Mouse (Mus musculus) thymus, postnatal 10 days (tissue): ENCODE results near the gene Sun1.

ENCODE experiments used
- DNase-seq, 2 experiments: peaks; one replicate each; pipeline ENCODE4 v3.0.0; 2021; ENCODE audit warnings: low spot score in 2 of 2

Sun1 gene

DNA sequence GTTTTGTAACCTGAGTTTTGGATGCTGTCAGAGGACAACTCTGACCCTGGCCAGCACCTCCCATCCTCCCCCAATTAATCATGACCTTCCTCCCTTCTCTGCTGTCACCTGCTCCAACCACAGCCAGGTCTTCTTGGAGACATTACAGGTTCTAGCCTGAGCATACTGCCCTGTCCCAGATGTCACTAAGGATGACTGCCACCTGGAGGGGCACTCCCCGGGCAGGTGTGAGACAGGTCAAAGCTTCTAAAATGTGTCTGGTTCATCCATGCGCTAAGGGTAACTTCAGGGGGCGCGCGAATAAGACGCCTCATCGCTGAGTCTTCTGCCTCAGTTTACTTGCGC, 51.3 kb downstream of the Sun1 start:
- no peak for DNase-seq

DNA sequence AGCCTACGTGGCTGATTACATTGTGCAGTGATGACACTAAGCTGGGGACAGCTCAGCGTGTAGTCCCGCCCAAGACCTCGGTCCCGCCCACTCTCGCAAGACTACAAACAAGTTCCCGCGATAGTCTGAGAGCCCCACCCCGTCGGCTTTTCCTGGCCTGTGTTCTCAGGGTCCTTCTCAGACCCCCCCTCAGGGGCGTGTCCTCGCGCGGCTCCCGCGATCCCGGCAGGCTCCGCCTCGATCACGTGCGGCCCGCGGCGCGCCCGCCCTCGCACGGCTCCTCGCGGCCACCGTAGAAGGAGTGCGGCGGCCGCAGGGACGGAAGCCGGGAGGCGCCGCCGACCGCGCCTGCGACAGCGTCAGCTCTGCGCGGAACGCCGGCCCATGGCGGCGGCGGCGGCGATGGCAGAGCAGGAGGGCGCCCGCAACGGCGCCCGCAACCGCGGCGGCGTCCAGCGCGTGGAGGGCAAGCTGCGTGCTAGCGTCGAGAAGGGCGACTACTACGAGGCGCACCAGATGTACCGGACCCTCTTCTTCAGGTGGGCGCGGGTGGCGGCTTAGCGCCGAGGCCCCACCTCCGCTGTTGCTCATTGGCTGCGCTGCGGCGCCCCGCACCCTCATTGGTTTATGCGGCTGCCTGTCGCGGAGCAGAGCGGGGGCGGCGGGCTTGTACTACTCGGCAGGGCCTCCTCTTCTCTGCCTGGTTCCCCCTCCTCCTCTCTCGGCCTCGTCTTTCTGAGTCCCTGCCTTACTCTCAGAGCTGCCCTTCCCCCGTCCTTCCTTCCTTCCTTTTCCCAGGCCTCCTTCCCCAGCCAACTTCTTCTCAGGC, 51.9 kb downstream of the Sun1 start, which contains the start of gene Get4:
TSS of gene Get4 (plus strand) at position 244 of the 829 bp plus-strand sequence.
- peak; percentile 99 to 100 for DNase-seq

DNA sequence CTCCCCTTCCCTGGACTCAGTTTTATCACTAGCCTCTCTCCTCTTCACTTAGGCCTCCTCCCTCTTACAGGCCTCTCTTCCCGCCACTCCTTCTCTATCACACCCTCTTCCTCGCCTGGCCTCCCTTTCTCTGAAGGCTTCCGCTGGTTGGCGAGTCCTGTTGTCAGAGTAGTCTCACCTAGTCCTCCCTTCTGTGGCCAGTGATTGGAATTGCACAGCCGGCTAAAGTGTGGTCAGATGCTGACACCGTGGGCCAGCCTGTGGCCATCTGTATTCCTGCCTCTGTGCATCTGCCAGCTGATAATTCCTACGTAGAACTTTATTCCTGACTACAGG, 52.4 kb downstream of the Sun1 start:
- DNase-seq: peak in 1 of 2 experiments; percentile 35

- DNase-seq: peak in 1 of 2 experiments; percentile 12
Observed at GRCm38 (mm10) chr5:139253301-139253741, 52.9 kb downstream of the Sun1 start.

GRCm38 (mm10) chr5:139254938-139255337, 54.5 kb downstream of the Sun1 start:
- DNase-seq: no peak

- no peak for DNase-seq
Observed at GRCm38 (mm10) chr5:139255777-139256176, 55.3 kb downstream of the Sun1 start.

DNA sequence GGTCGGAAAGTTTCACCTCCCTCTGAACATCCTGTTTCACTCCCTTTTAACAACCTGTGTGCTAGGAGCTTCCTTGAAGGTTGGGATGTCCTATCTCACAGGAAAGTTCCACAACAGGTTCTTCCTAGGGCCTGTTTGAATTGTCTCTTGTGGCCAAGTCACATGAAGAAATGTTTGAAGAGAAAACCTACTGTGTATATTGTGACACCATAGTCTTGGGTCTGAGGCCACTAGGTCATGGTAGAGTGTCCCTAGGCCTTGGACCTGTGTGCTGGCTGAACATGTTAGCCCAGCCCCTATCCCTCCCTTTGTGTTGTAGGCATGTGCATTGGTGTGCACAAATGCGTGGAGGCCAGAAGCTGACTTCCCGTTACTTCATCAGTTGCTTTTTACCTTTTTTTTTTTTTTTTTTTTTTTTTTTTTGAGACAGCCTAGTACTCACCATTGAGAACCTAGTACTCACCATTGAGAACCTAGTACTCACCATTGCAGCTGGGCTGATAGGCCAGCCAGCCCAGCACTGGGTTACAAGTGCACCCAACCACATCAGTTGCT, 55.9 kb downstream of the Sun1 start:
- DNase-seq: no peak

- DNase-seq: no peak
Observed at GRCm38 (mm10) chr5:139257265-139257664, 56.8 kb downstream of the Sun1 start.

DNA sequence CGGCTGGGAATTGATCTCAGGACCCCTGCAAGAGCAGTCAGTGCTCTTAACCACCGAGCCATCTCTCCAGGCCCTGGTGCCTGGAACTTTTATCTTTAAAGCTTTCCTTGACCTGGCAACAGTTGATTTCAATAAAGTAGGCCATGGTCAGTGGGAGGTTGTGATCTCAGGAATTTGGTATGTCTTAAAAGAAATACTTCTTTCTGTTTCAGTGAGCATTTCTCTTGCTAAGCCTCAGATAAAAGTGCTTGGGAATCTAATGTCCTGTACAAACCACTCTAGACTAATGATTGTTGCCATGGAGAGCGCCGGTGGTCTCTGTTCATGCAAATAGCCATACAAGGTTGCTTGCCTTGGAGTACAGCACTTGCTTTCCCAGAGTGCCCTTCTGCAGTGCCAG, 57.4 kb downstream of the Sun1 start:
- DNase-seq: no peak

- no peak for DNase-seq
Observed at GRCm38 (mm10) chr5:139258371-139259035, 58.1 kb downstream of the Sun1 start.

- no peak for DNase-seq
Observed at GRCm38 (mm10) chr5:139259853-139260252, 59.4 kb downstream of the Sun1 start.

DNA sequence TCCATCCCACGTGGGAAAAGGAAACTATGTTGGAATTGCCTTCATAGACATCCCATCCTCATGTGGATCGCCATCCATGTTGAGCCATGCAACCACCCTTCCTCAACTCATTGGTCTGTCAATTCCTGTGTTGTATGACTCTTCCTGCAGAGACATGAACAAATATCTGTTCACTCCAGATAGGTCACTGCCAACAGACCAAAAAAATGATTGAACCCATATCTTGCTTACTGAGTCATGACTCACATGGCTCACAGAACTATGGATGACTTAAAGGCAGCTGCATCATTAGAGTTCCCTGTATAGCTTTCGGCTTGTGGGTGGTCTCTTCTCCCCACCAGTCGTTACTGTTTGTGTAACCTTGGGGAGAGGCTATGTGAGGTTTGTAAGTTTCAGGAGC, 61.0 kb downstream of the Sun1 start:
- no peak for DNase-seq

DNA sequence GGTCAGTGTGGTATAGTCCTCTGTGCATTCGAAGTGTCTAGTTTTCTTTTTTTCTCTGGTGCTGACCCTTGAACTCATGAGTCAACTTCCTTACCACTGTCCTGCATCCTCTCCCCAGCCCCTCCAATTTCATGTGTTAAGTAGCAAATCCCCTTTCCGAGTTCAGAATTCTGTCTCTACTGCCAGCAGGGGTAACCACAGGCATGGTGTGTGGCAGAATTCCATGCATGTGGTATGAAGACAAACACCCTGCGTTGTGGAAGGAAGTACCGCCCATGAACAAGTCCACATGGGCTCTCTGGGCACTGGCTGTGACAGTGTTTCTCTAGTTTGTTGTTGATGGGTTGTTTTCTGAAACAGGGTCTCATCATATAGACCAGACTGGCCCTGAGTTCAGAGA, 67.2 kb downstream of the Sun1 start:
- DNase-seq: no peak

DNA sequence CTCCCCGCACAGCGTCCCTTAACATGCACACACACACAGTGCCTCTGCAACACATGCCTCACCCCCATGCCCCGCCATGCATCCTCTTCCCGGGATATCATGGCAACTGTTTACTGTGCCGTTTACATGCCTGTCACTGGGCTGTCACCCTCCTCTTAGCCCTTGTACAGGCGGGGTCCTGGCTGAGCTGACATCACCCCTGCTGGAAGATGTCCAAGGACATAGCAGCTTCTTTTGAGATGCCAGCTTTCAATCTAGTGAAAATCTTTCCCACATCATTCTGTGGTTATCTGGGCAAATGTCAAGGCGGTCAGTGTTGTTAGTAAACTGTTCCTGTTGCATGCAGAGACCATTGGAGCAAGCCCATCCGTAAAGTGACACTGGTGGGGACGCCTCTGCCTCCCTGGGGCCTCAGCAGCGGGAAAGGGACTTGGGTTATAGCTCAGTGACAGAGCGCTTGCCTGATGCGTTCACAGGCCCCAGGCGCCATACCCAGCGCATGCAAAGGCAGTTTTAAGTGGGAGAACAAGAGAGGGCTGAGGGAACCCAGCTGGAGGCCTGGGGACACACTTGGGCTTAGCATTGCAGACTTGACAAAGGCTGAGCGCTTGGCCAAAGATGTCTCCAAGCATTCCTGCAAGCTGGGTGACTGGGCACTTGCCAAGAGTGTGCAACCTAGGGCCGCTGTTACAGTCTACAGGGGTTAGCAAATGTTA, 70.5 kb downstream of the Sun1 start:
- DNase-seq: no peak

GRCm38 (mm10) chr5:139271994-139272554, 71.6 kb downstream of the Sun1 start:
- DNase-seq: no peak

DNA sequence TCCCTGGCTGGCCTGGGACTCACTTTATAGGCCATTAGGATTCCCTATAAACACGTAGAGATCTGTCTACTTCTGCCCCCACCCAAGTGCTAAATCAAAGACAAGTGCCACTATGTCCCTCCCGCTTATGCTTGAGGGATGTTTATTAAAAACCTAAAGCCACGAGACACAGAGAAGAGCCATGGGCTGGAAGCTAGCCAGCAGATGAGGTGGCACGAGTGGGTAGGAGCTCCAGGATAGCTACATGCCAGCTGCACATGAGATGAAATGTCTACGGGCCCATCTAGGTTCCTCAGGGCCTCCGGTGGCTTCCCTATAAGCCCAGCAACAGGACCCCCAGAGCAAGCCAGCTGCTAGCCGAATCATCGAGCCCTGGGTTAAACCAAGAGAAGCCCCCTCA, 76.8 kb downstream of the Sun1 start:
- no peak for DNase-seq

- DNase-seq: no peak
Observed at GRCm38 (mm10) chr5:139281373-139282112, 81.1 kb downstream of the Sun1 start.

DNA sequence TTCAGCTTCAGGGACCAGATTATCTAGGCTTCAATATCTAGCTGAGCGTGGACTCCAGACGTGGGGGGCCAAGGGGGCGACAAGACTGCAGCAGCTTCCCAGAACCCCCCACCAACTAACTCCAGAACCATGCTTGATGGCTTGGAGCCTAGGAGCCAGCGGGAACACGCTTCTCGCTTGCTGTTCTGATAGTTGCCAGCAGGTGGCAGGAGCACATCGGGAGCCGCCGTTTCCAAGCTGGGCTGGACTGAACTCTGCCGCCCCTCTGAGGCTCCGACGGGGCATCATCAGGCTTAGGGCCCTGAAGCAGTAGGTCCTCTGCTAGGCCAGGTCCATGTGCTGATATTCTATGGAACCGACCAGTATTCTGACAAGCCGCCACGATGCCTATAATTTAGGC, 81.8 kb downstream of the Sun1 start:
- DNase-seq: peak; percentile 27 to 74

GRCm38 (mm10) chr5:139283460-139284180, 83.2 kb downstream of the Sun1 start:
- DNase-seq: no peak

GRCm38 (mm10) chr5:139285383-139286067, 85.1 kb downstream of the Sun1 start:
- no peak for DNase-seq
